Mouse (Mus musculus): ENCODE data around the gene Tmem114. TPM values are rescaled to one million over a fixed set of nuclear protein-coding genes. Genes with fewer than 3 reads are reported as not detected.
A peak's percentile ranks its signal among the peaks of the same experiment; 100 is the strongest.

Gene Tmem114
- polyA plus RNA-seq, 1 experiment from 2014 or later = 0.15 TPM

DNA sequence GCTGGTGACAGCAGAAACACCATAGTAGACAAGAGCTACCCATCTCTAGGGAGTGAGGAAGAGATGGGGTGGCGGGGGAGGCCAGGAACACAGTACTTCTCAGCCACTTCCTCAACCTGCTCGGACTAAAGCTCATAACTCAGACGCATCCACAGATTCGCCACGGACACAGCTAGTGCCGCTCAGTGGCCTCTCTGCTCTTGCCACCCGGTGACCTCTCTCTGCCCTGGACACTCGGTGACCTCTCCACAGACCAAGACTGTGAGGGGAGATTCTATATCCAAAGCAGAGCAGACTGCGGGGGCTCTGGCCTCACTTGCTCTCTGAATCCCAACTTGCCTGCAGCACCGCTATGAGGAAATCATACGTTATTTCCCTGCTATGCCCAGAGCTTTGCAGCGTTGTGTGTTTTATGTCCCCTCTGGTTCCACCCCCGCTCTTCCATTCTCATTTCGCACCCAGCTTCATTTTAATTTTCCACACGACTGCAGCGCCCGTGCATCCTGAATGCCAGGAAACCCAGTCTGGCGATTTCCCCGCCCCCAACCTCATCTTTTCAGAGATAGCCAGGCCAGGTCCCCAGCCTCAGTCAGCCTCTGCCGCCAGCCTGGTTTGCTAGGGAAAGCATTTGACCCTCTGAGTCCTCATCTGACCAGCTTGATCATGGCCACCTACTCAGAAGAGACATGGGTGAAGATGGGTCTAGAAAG, 7.8 kb downstream of the Tmem114 start:
- H3K27me3 ChIP-seq (replicated peaks; ENCODE audit: control insufficient read depth, insufficient read depth, low read length) = peaks cover 2% of the 10 kb centered on the region; the same call in 1 of the 2 replicates
- no peaks in the 10 kb centered on the region for H3K9me3 ChIP-seq (ENCODE audit: control insufficient read depth, low read length)
- ATAC-seq = no peak
- no peak overlapping the region for H3K9ac ChIP-seq (replicated peaks; ENCODE audit: low read depth, low read length)
- H3K4me2 ChIP-seq (ENCODE audit: low read length) = no peak overlapping the region
- 0 out of 2 replicates have a peak, but pooled peaks cover 5% of the 10 kb centered on the region for H3K4me1 ChIP-seq (replicated peaks; ENCODE audit: control insufficient read depth, insufficient read depth, low read length)
- no peak overlapping the region for H3K27ac ChIP-seq (ENCODE audit: low read length)
- H3K36me3 ChIP-seq (ENCODE audit: control insufficient read depth, insufficient read depth) = no peaks in the 10 kb centered on the region
- no peak overlapping the region for H3K4me3 ChIP-seq (replicated peaks; ENCODE audit: low read length)
- 61% methylated on average over 20 of the region's 20 CpGs for WGBS

DNA sequence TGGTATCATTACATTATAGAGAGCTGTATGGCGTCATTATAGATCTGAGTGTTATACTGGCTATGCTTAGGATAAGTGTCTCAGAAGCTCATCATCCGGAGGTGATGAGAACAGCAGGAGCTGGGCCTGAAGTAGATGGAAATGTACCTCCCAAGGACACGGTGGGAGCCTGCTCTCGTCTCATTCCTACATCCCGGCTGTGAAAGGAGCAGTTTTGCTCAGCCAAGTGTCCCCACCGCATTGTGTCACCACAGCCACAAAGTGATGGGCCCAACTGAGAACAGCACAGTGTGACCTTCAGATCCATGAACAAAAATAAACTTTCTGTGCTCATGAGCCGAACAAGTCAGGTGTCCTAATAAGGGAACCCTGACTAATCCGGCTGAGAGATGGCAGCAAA, 8.9 kb downstream of the Tmem114 start:
- Histone ChIP-seq H3K9ac (replicated peaks; ENCODE audit: low read depth, low read length) (no peak overlapping the region), H3K4me1 (replicated peaks; ENCODE audit: control insufficient read depth, insufficient read depth, low read length) (0 out of 2 replicates have a peak, but pooled peaks cover 5% of the 10 kb centered on the region), H3K36me3 (ENCODE audit: control insufficient read depth, insufficient read depth) (no peaks in the 10 kb centered on the region), H3K27me3 (replicated peaks; ENCODE audit: control insufficient read depth, insufficient read depth, low read length) (peaks cover 6% of the 10 kb centered on the region; the same call in 1 of the 2 replicates), H3K9me3 (ENCODE audit: control insufficient read depth, low read length) (no peaks in the 10 kb centered on the region), H3K27ac (ENCODE audit: low read length) (no peak overlapping the region), H3K4me2 (ENCODE audit: low read length) (no peak overlapping the region), H3K4me3 (replicated peaks; ENCODE audit: low read length) (no peak overlapping the region)
- no peak for ATAC-seq
- WGBS = 82% methylated on average over 8 of the region's 8 CpGs

- WGBS = 80% methylated on average over 8 of the region's 8 CpGs
- no peak for ATAC-seq
- Histone ChIP-seq H3K4me3 (replicated peaks; ENCODE audit: low read length) (no peak overlapping the region), H3K27ac (ENCODE audit: low read length) (no peak overlapping the region), H3K4me2 (ENCODE audit: low read length) (no peak overlapping the region), H3K9ac (replicated peaks; ENCODE audit: low read depth, low read length) (no peak overlapping the region), H3K36me3 (ENCODE audit: control insufficient read depth, insufficient read depth) (no peaks in the 10 kb centered on the region), H3K4me1 (replicated peaks; ENCODE audit: control insufficient read depth, insufficient read depth, low read length) (0 out of 2 replicates have a peak, but pooled peaks cover 5% of the 10 kb centered on the region), H3K27me3 (replicated peaks; ENCODE audit: control insufficient read depth, insufficient read depth, low read length) (peaks cover 12% of the 10 kb centered on the region), H3K9me3 (ENCODE audit: control insufficient read depth, low read length) (no peaks in the 10 kb centered on the region)
Measured at GRCm38 (mm10) chr16:8413441-8413840, 11.5 kb downstream of the Tmem114 start.

DNA sequence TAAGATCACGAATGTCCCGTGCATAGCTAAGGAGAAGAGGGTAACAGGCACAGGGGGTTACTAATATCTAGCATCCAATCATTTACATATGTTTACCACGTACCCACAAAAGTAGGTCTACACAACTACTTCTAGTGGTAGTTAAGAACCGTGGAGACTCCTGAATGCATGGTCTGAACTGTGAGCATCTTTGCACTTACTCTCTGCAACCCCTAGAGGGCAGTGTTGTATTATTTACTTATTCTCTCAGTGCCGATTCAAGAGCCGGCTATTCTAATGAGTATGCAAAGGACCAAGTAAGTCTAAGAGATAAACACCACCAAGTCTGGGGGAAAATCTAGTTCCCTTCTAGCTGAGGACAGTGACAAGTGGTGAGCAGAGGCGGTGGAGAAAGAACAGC, 12.7 kb downstream of the Tmem114 start:
- Histone ChIP-seq H3K27ac (ENCODE audit: low read length) (no peak overlapping the region), H3K9ac (replicated peaks; ENCODE audit: low read depth, low read length) (no peak overlapping the region), H3K4me3 (replicated peaks; ENCODE audit: low read length) (no peak overlapping the region), H3K4me1 (replicated peaks; ENCODE audit: control insufficient read depth, insufficient read depth, low read length) (0 out of 2 replicates have a peak, but pooled peaks cover 2% of the 10 kb centered on the region), H3K27me3 (replicated peaks; ENCODE audit: control insufficient read depth, insufficient read depth, low read length) (peaks cover 12% of the 10 kb centered on the region), H3K9me3 (ENCODE audit: control insufficient read depth, low read length) (no peaks in the 10 kb centered on the region), H3K4me2 (ENCODE audit: low read length) (no peak overlapping the region), H3K36me3 (ENCODE audit: control insufficient read depth, insufficient read depth) (no peaks in the 10 kb centered on the region)
- ATAC-seq = peak; percentile 88
- WGBS = 15% methylated on average over 7 of the region's 7 CpGs

DNA sequence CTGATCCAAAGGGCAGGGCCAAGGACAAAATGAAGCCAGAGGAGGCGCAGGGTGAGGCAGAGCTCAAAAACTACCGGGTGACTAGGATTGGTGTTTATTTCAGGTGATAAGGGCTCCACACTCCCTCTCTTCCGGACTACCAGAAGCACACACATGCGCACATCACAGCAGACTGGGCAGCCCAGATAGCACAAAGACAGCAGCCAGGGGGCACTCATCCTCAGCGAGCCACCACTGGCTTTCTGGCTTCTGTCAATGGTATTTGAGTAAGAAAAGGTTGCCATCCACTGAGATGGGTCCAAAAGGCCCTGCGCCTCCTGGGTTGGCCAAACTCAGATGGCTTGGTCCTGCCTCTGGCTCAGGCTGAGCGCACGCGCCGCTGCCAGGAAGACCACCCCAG, 15.7 kb downstream of the Tmem114 start:
- H3K9ac ChIP-seq (replicated peaks; ENCODE audit: low read depth, low read length) = no peak overlapping the region
- no peak for ATAC-seq
- no peaks in the 10 kb centered on the region for H3K4me1 ChIP-seq (replicated peaks; ENCODE audit: control insufficient read depth, insufficient read depth, low read length)
- H3K9me3 ChIP-seq (ENCODE audit: control insufficient read depth, low read length) = no peaks in the 10 kb centered on the region
- H3K4me2 ChIP-seq (ENCODE audit: low read length) = no peak overlapping the region
- H3K4me3 ChIP-seq (replicated peaks; ENCODE audit: low read length) = no peak overlapping the region
- no peaks in the 10 kb centered on the region for H3K36me3 ChIP-seq (ENCODE audit: control insufficient read depth, insufficient read depth)
- H3K27me3 ChIP-seq (replicated peaks; ENCODE audit: control insufficient read depth, insufficient read depth, low read length) = peaks cover 10% of the 10 kb centered on the region
- H3K27ac ChIP-seq (ENCODE audit: low read length) = no peak overlapping the region
- WGBS = 20% methylated on average over 10 of the region's 10 CpGs

DNA sequence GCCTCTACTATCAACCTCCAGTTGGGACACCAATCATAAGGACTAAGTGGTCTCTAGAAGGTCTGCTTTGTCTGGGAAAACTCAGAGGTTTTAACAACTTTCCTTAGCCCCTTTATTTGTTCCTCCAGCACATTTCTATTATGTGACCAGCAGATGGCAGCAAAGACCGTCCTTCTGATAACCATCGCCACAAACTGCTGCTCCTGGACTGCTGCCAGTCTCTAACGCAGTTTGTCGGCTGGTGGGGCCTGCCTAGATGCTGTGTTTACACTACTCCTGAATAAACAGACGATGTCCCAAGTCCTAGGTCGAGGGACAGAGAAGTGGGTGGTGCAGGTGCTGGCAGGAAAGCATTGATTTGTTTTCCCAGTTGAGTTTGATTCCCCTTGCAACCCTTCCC, 18.2 kb downstream of the Tmem114 start:
- Histone ChIP-seq H3K4me1 (replicated peaks; ENCODE audit: control insufficient read depth, insufficient read depth, low read length) (no peaks in the 10 kb centered on the region), H3K4me2 (ENCODE audit: low read length) (no peak overlapping the region), H3K36me3 (ENCODE audit: control insufficient read depth, insufficient read depth) (no peaks in the 10 kb centered on the region), H3K27me3 (replicated peaks; ENCODE audit: control insufficient read depth, insufficient read depth, low read length) (peaks cover 10% of the 10 kb centered on the region), H3K9me3 (ENCODE audit: control insufficient read depth, low read length) (no peaks in the 10 kb centered on the region), H3K27ac (ENCODE audit: low read length) (no peak overlapping the region), H3K4me3 (replicated peaks; ENCODE audit: low read length) (no peak overlapping the region), H3K9ac (replicated peaks; ENCODE audit: low read depth, low read length) (no peak overlapping the region)
- 0% methylated on average over 6 of the region's 6 CpGs for WGBS
- ATAC-seq = peak; percentile 57; the same call in 1 of the 2 replicates

GRCm38 (mm10) chr16:8402663-8403062, 22.3 kb downstream of the Tmem114 start:
- H3K27ac ChIP-seq (ENCODE audit: low read length) = no peak overlapping the region
- WGBS = 85% methylated on average over 2 of the region's 2 CpGs
- no peak overlapping the region for H3K9ac ChIP-seq (replicated peaks; ENCODE audit: low read depth, low read length)
- H3K36me3 ChIP-seq (ENCODE audit: control insufficient read depth, insufficient read depth) = no peaks in the 10 kb centered on the region
- no peak for ATAC-seq
- no peak overlapping the region for H3K4me3 ChIP-seq (replicated peaks; ENCODE audit: low read length)
- H3K4me1 ChIP-seq (replicated peaks; ENCODE audit: control insufficient read depth, insufficient read depth, low read length) = no peaks in the 10 kb centered on the region
- H3K27me3 ChIP-seq (replicated peaks; ENCODE audit: control insufficient read depth, insufficient read depth, low read length) = no peaks in the 10 kb centered on the region
- H3K9me3 ChIP-seq (ENCODE audit: control insufficient read depth, low read length) = no peaks in the 10 kb centered on the region
- H3K4me2 ChIP-seq (ENCODE audit: low read length) = no peak overlapping the region

DNA sequence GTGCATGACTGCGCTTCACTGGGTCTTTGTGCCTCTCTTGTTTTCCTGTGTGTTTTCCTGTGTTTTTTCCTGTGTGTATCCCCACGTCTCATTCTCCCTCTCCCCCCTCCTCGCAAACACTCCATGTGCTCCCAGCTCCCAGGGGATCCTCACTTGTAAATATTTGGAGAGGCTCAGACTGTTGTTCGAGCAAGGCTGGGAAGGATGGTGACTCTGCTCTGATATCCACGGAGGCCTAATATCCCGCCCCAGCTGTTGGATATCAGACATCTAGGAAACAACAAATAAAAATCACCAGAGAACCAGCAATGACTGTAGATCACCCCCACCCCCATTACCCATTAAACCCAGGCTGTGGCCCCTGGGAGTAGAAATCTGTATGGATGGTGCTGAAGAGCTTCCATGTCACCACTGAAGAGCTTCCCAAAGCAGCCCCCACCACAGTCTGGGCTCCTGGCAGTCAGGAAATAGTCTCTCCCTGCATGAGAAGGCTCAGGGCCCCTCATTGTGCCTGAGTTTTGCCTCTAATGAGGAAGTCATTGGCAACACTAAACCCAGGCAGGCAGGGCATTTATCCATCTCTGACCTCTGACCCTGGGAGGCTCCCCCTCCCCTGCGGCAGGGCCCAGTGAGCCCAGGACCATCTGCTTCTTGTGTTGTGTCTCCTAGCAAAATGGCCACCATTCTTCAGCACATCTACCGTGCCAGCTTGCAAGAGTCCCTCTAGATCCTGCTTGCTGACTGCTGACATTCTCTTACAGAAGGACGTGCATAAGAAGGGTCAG, 23.6 kb downstream of the Tmem114 start:
- H3K27ac ChIP-seq (ENCODE audit: low read length) = no peak overlapping the region
- H3K4me1 ChIP-seq (replicated peaks; ENCODE audit: control insufficient read depth, insufficient read depth, low read length) = no peaks in the 10 kb centered on the region
- ATAC-seq = no peak

DNA sequence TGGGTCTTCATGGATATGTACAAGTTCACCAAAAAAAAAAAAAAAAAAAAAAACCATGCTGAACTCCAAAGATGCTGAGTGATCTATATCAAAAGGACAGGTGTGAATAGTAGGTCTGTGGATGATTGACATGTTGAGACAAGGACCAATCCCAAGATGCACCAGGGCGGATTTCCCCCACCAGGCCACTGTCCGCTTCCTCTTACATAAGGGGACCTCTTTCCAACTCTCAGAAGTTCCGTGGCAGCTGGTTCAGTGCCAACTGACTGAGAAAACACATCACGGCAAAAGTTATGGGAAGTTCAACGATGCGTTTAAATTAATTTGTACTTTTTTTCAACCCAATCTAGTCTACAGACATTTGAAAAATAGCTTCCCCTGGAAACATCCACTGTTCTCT, 25.1 kb downstream of the Tmem114 start:
- WGBS = 83% methylated on average over 6 of the region's 6 CpGs
- ATAC-seq = no peak

More for the DNA sequence above, 23.6 kb downstream of the Tmem114 start:
- H3K27me3 ChIP-seq (replicated peaks; ENCODE audit: control insufficient read depth, insufficient read depth, low read length) = no peaks in the 10 kb centered on the region
- H3K9me3 ChIP-seq (ENCODE audit: control insufficient read depth, low read length) = no peaks in the 10 kb centered on the region
- no peak overlapping the region for H3K4me2 ChIP-seq (ENCODE audit: low read length)
- 72% methylated on average over 9 of the region's 9 CpGs for WGBS
- H3K36me3 ChIP-seq (ENCODE audit: control insufficient read depth, insufficient read depth) = no peaks in the 10 kb centered on the region
- no peak overlapping the region for H3K4me3 ChIP-seq (replicated peaks; ENCODE audit: low read length)
- H3K9ac ChIP-seq (replicated peaks; ENCODE audit: low read depth, low read length) = no peak overlapping the region

More for the DNA sequence above, 25.1 kb downstream of the Tmem114 start:
- Histone ChIP-seq H3K9me3 (ENCODE audit: control insufficient read depth, low read length) (no peaks in the 10 kb centered on the region), H3K27me3 (replicated peaks; ENCODE audit: control insufficient read depth, insufficient read depth, low read length) (no peaks in the 10 kb centered on the region), H3K36me3 (ENCODE audit: control insufficient read depth, insufficient read depth) (no peaks in the 10 kb centered on the region), H3K4me3 (replicated peaks; ENCODE audit: low read length) (no peak overlapping the region), H3K4me2 (ENCODE audit: low read length) (no peak overlapping the region), H3K4me1 (replicated peaks; ENCODE audit: control insufficient read depth, insufficient read depth, low read length) (no peaks in the 10 kb centered on the region), H3K9ac (replicated peaks; ENCODE audit: low read depth, low read length) (no peak overlapping the region), H3K27ac (ENCODE audit: low read length) (no peak overlapping the region)

Measured in forebrain, embryonic 16.5 days (tissue).